Mouse (Mus musculus) liver, adult 2 months (tissue): Measurements from ENCODE around the gene Zfp853.

Source experiments
- CTCF ChIP-seq: fragments of 200-500 bp; IDR thresholded peaks from 2 replicates; pipeline ENCODE4 v1.5.1; 2011; ENCODE audit warnings: low read depth, low read length, control low read depth
- POLR2A ChIP-seq: fragments of 200-500 bp; IDR thresholded peaks from 2 replicates; pipeline ENCODE4 v1.6.1; 2011; ENCODE audit warnings: low read length, control low read depth; ENCODE audit not compliant: insufficient read depth; ENCODE audit errors: extremely low read depth

- TF ChIP-seq CTCF, result no peak
- TF ChIP-seq POLR2A, result no peak
Measured at GRCm38 (mm10) chr5:143252039-143252438, 41.4 kb downstream of the Zfp853 start.
